Mouse (Mus musculus): ENCODE measurements around the gene Lcat.

DNA sequence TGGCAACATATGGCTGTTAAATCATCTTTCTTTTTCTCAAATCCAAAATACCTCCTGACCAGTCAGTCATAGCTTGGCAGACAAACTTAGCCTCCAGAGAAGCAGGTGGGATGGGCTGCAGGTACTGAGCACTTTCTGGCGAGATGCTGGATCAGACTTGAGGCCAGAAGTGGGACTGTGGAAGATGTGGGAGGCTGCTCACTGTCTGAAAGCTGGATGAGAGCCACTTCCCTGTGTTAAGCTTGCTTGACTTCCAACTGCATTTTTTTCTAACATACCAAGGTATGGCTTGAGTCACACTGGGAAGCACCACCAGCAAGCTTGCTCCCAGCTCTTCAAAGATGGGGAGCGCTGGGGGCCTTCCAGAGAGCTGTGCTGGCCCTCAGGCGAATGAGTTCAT lies 18.1 kb downstream of the Lcat start:
- TF ChIP-seq CTCF (IDR thresholded peaks at IDR 0.05; ENCODE audit: extremely low read depth, insufficient read depth, insufficient read length, insufficient replicate concordance) (no peak), POLR2A (IDR thresholded peaks at IDR 0.05; ENCODE audit: low read depth, low read length) (no peak)
